Mouse (Mus musculus): ENCODE measurements around the gene Lrrc26. TPM values are rescaled to one million over a fixed set of nuclear protein-coding genes. Genes with fewer than 3 reads are reported as not detected.

The Lrrc26 gene
- polyA plus RNA-seq, 1 experiment from 2014 or later, result not detected

DNA sequence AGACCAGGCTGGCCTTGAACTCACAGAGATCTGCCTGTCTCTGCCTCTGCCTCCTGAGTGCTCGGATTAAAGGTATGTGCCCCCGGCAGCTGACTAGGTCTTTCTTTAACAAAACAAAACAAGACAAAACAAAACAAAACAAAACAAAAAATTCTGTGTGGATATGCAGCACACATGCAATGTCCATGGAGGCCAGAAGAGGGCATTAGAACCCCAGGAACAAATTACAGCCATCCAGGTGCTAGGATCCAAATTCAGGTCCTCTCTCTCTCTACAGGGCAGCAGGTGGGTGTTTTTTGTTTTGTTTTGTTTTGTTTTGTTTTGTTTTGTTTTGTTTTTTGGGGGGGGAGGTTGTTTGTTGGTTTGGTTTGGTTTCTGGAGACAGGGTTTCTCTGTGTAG is 30.8 kb upstream of the Lrrc26 start:
- Histone ChIP-seq H3K27me3 (ENCODE audit: insufficient read depth, poor library complexity, severe bottlenecking) (peaks cover 9% of the 10 kb centered on the region), H3K4me1 (peaks cover 25% of the 10 kb centered on the region)

DNA sequence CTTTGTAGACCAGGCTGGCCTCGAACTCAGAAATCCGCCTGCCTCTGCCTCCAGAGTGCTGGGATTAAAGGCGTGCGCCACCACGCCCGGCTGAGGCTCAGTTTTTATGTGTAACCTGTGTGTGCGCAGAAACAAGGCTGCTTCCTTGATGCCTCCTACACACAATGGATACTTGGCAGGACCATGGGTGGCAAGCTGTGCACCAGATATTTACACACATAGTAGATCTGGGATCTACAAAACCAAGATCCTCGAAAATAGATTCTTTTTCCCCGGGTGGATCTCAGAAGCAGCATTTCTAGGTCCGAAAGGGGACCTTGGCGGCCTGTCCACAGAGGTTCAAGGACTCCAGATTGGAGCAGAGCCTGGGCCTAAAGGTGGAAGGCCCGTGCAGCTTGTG is 27.8 kb upstream of the Lrrc26 start:
- Histone ChIP-seq H3K4me3 (peak overlapping the region; percentile 80), H3K4me1 (peaks cover 30% of the 10 kb centered on the region), H3K27ac (peak overlapping the region; percentile 83), H3K36me3 (no peaks in the 10 kb centered on the region), H3K27me3 (ENCODE audit: insufficient read depth, poor library complexity, severe bottlenecking) (peaks cover 25% of the 10 kb centered on the region), H3K9me3 (no peaks in the 10 kb centered on the region)
- 43% methylated on average over 12 of the region's 12 CpGs for WGBS
- DNase-seq (ENCODE audit: low spot score), result no peak

More for the DNA sequence above, 30.8 kb upstream of the Lrrc26 start:
- DNase-seq (ENCODE audit: low spot score), result no peak
- Histone ChIP-seq H3K9me3 (no peaks in the 10 kb centered on the region), H3K4me3 (no peak overlapping the region), H3K27ac (no peak overlapping the region), H3K36me3 (no peaks in the 10 kb centered on the region)
- 41% methylated on average over 2 of the region's 2 CpGs for WGBS

DNA sequence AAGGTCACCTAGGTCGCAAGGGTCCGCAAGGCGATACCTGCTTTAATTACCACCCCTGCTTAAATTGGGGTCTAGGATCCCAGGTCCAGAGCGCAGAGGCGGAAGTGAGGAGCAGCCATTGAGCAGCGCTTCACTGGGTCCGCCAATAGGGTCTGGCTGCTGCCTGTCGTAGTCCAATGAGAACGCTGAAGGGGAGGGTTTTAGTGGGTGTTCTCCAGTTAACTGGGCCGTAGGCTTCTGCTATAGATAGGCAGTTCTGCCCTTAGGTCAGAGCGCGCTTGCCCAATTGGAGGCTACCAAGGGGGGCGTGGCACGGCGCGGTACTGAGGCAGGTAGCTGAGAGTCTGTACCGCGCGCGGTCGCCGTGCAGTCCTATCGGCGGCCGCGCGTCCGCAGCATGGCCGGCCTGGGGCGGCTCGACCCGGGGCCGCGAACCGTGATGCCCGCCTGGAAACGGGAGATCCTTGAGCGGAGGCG is 27.4 kb upstream of the Lrrc26 start, which contains the start of gene Tprn:
Tprn (plus strand) TSS at position 328 of the 477 bp plus-strand sequence.
- peak within 1 kb of the TSS; percentile 83 for H3K27ac ChIP-seq
- WGBS, result under 1% methylated on average over 39 of the region's 39 CpGs

DNA sequence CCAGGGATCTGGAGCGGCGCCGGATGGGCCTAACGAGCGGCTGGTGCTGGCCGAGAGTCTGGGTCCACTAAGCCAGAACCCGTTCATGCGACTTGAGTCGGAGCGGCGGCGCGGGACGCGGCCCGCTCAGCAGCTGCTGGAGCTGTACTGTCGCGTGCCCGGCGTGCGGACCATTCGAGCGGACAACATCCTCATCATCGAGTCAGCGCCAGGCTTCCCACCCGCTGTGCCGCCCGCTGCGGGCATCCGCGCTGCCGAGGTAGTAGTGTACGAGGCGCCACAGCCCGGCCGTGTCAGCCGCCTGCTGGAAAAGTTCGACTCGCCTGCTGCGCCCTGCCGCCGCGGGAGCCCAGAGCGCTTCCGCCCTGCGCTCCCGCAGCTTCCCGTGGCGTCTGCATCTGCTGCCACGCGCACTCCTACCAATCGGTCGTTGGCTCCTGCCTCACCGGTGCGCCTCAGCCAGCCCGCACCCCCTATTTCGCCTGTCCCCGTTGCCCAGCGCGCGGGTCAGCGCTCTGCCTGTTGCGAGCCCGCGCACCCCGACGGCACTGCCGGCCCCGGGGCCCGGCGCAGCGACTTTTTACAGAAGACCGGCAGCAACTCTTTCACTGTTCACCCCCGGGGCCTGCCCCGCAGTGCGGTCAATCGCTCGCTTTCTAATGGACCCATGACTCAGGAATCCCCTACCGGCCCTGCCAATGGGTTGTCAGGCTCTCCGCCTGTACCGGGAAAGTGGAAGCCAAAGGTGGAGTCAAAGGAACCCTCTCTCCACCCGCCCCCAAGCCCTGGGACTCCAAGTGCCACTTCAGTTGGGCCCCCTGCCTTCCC is 26.7 kb upstream of the Lrrc26 start:
- H3K4me3 ChIP-seq, result peak overlapping the region; percentile 80
- H3K4me1 ChIP-seq, result peaks cover 36% of the 10 kb centered on the region
- DNase-seq (ENCODE audit: low spot score), result no peak
- 0 out of 2 replicates have a peak, but pooled peaks cover 4% of the 10 kb centered on the region for H3K36me3 ChIP-seq
- H3K27ac ChIP-seq, result peak overlapping the region; percentile 77
- peaks cover 25% of the 10 kb centered on the region for H3K27me3 ChIP-seq (ENCODE audit: insufficient read depth, poor library complexity, severe bottlenecking)
- under 1% methylated on average over 82 of the region's 82 CpGs for WGBS
- no peaks in the 10 kb centered on the region for H3K9me3 ChIP-seq

More for the DNA sequence above, 27.4 kb upstream of the Lrrc26 start, which contains the start of gene Tprn:
- Histone ChIP-seq H3K9me3 (no peaks in the 10 kb centered on the region), H3K4me1 (peaks cover 34% of the 10 kb centered on the region), H3K4me3 (peak within 1 kb of the TSS; percentile 80), H3K27me3 (ENCODE audit: insufficient read depth, poor library complexity, severe bottlenecking) (peaks cover 25% of the 10 kb centered on the region), H3K36me3 (no peaks in the 10 kb centered on the region)
- peak; percentile 98 for DNase-seq (ENCODE audit: low spot score)

DNA sequence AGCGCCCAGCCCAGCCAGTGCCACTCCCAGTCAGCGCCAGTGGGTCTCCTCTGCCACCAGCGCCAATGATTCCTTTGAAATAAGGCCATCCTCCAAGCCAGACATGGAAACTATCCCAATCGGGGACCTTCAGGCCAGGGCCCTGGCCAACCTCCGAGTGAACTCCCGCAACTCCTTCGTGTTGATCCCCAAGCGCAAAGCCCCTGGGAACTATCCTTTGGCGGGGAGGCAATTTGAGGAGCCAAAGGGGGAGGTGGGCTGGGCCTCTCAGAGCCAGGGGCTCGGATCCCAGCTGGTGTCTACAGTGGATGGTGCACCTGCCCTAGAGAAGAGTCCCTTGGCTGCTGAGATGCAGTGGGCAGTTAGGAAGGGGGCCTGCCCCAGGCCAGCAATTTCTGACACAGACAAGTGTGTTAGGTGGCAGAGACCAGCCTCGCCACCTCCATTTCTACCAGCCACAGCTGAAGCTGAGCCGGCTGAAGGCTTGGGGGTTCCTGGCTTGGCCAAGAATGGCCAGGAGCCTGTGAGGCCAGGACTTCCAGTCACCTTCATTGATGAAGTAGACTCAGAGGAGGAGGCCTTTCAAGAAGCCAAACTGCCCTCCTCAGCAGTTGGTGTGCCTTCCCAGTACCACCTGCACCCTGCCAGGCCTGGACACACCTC is 26.0 kb upstream of the Lrrc26 start:
- H3K4me3 ChIP-seq, result peak overlapping the region; percentile 80
- H3K27me3 ChIP-seq (ENCODE audit: insufficient read depth, poor library complexity, severe bottlenecking), result peaks cover 25% of the 10 kb centered on the region
- H3K4me1 ChIP-seq, result peaks cover 36% of the 10 kb centered on the region
- H3K36me3 ChIP-seq, result peaks cover 11% of the 10 kb centered on the region; the same call in 1 of the 2 replicates
- peak overlapping the region; percentile 77 for H3K27ac ChIP-seq
- DNase-seq (ENCODE audit: low spot score), result no peak
- no peaks in the 10 kb centered on the region for H3K9me3 ChIP-seq
- WGBS, result 20% methylated on average over 12 of the region's 12 CpGs

DNA sequence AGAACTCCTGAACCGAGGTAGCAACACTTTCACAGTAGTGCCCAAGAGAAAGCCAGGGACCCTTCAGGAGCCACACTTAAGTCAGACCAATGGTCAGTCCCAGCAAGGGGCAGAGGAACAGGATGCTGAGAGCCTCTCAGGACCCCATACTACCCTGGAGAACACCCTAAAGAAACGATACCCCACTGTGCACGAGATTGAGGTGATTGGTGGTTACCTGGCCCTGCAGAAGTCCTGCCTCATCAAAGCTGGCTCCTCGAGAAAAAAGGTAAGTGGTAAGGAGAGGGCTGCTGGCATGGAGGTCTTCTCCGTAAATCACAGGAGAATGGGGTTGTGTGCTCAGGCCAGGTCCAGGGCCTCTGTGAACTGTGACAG is 25.4 kb upstream of the Lrrc26 start:
- peaks cover 36% of the 10 kb centered on the region for H3K4me1 ChIP-seq
- DNase-seq (ENCODE audit: low spot score), result no peak

DNA sequence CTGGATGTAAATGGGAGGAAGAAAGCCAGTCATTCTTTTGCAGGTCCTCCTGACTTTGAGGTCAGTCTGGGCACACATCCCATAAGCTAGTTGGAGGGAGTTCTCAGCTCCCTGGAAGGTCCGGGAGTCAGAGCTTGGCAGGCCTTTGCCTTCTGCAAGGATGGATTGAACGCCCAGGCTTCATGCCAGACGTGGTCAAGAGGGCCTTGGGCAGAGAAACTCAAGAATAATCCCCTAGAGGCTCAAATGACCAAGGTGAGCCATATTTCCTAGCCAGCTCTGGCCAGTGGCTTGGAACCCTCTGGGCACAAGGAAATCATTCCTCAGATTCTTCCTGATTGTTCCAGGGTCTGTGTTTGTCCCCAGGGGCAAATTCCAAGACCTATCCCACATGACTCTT is 24.9 kb upstream of the Lrrc26 start:
- Histone ChIP-seq H3K4me1 (peaks cover 36% of the 10 kb centered on the region), H3K27me3 (ENCODE audit: insufficient read depth, poor library complexity, severe bottlenecking) (peaks cover 25% of the 10 kb centered on the region), H3K27ac (no peak overlapping the region), H3K4me3 (no peak overlapping the region), H3K36me3 (peaks cover 22% of the 10 kb centered on the region), H3K9me3 (no peaks in the 10 kb centered on the region)
- WGBS, result 69% methylated on average over 3 of the region's 3 CpGs
- no peak for DNase-seq (ENCODE audit: low spot score)

More for the DNA sequence above, 25.4 kb upstream of the Lrrc26 start:
- H3K4me3 ChIP-seq, result peak overlapping the region; percentile 80; the same call in 1 of the 2 replicates
- peaks cover 16% of the 10 kb centered on the region for H3K36me3 ChIP-seq
- H3K27ac ChIP-seq, result no peak overlapping the region
- H3K9me3 ChIP-seq, result no peaks in the 10 kb centered on the region
- H3K27me3 ChIP-seq (ENCODE audit: insufficient read depth, poor library complexity, severe bottlenecking), result peaks cover 25% of the 10 kb centered on the region
- 68% methylated on average over 5 of the region's 5 CpGs for WGBS

DNA sequence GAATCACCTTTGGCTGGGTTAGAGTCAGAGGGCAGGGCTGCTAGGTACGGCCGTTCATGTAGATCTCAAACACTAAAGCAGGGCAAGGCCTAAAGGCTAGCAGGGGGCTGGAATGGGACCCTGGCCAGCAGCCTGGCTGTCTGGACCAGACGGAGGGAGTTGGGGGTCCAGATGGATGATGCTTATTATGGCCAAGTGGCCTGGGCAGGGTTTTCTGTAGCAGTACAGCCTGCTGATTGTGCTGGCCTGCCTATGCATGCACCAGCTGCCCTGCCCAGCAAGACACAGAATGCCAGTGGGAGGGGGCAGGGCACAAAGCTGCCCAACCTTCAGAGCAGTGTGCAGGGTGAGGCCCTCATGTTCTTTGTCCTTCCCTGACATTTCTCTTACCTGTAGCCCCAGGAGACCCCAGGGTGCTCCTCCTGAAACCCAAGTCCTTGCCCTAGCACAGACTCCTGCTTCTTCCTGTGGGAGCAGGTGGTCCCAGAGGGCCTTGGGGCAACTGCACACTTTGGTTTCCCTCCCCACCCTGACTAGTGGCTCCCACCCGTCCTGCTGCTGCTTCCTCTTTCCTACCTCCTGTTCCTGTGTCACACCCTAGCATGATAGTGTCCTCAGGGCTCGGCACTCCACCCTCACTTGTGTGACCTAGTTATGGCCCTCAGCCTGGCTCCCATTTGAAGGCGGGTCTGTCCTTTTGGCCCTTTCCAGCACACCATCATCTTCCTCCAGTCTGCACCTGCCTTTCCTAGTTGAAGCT is 23.6 kb upstream of the Lrrc26 start:
- DNase-seq (ENCODE audit: low spot score), result no peak
- peaks cover 33% of the 10 kb centered on the region for H3K36me3 ChIP-seq
- no peaks in the 10 kb centered on the region for H3K9me3 ChIP-seq
- peak overlapping the region; percentile 31 for H3K27ac ChIP-seq
- H3K4me3 ChIP-seq, result peak overlapping the region; percentile 25; the same call in 1 of the 2 replicates
- peaks cover 42% of the 10 kb centered on the region for H3K4me1 ChIP-seq
- WGBS, result 58% methylated on average over 6 of the region's 6 CpGs
- peaks cover 25% of the 10 kb centered on the region for H3K27me3 ChIP-seq (ENCODE audit: insufficient read depth, poor library complexity, severe bottlenecking)

DNA sequence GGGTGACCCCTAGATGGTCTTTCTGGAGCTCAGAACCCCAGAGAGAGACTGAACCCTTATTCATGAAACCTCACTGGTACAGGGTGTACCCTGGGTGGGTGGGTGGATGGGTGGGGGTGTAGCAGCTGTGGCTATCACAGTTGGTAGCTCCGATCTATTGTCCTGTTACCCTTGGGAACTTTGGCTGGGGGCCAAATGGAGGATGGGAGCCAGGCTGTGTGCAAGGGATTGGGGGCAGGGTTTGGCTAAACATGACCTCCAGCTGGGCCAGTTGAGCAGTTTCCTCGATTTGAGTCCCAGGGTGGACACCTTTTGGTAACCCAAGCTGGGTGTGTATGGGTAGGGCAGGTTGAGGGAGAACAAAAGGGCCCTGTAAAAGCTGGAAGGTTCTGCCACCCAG is 23.0 kb upstream of the Lrrc26 start:
- DNase-seq (ENCODE audit: low spot score), result no peak
- no peak overlapping the region for H3K4me3 ChIP-seq
- peak overlapping the region; percentile 31; the same call in 1 of the 2 replicates for H3K27ac ChIP-seq
- H3K4me1 ChIP-seq, result peaks cover 48% of the 10 kb centered on the region
- H3K36me3 ChIP-seq, result peaks cover 36% of the 10 kb centered on the region
- no peaks in the 10 kb centered on the region for H3K9me3 ChIP-seq
- WGBS, result 42% methylated on average over 2 of the region's 2 CpGs
- H3K27me3 ChIP-seq (ENCODE audit: insufficient read depth, poor library complexity, severe bottlenecking), result peaks cover 25% of the 10 kb centered on the region

DNA sequence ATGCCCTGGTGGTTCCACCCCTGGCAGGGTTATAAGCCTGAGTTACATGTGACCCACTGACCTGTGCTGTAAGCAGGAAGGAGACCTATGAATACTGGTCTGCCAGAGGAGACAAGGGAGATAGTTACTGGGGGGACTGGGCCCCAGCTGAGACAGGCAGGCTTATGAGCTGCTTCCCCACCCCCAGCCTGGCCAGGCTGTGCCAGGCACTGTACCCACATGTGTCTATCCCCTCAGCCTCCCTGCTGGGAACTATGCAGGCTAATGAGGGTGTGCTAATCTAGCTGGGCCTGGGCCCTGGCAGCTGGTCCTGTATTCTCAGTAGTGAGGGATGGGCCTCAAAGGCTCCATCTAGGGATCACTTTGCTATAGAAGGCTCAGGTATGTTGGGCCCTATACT is 22.5 kb upstream of the Lrrc26 start:
- Histone ChIP-seq H3K27me3 (ENCODE audit: insufficient read depth, poor library complexity, severe bottlenecking) (peaks cover 25% of the 10 kb centered on the region), H3K27ac (no peak overlapping the region), H3K4me3 (no peak overlapping the region), H3K36me3 (peaks cover 36% of the 10 kb centered on the region), H3K9me3 (no peaks in the 10 kb centered on the region), H3K4me1 (peaks cover 49% of the 10 kb centered on the region)
- DNase-seq (ENCODE audit: low spot score), result no peak

DNA sequence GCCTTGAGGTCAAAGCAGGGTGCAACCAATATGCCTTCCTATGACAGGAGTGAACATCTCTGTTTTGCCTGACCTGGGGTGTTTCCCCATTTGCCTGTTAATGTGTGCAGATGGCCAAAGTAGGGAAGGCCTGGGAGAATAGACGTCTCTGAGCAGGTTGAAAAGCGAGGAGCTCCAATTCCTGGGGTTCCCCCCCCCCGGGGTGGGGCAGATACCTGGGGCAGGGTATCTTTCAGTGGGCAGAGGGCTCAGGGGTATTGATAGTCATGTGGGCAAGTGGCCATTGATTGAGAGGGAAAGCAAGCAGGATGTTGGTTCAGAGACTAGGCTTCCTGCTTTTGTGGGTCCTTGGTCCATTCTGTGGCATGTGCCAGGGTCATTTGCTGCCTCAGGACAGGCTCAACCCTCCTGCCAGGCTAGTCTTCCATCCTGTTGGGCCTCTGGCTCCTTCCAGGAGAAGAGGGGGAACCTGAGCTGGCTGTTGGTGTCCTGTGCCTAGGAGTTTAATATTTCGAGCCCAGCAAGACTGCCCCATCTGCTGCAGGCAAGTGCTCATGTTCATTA is 21.9 kb upstream of the Lrrc26 start:
- Histone ChIP-seq H3K9me3 (no peaks in the 10 kb centered on the region), H3K27ac (no peak overlapping the region), H3K36me3 (peaks cover 36% of the 10 kb centered on the region), H3K27me3 (ENCODE audit: insufficient read depth, poor library complexity, severe bottlenecking) (peaks cover 25% of the 10 kb centered on the region), H3K4me1 (peaks cover 50% of the 10 kb centered on the region), H3K4me3 (no peak overlapping the region)
- 66% methylated on average over 4 of the region's 4 CpGs for WGBS
- no peak for DNase-seq (ENCODE audit: low spot score)

DNA sequence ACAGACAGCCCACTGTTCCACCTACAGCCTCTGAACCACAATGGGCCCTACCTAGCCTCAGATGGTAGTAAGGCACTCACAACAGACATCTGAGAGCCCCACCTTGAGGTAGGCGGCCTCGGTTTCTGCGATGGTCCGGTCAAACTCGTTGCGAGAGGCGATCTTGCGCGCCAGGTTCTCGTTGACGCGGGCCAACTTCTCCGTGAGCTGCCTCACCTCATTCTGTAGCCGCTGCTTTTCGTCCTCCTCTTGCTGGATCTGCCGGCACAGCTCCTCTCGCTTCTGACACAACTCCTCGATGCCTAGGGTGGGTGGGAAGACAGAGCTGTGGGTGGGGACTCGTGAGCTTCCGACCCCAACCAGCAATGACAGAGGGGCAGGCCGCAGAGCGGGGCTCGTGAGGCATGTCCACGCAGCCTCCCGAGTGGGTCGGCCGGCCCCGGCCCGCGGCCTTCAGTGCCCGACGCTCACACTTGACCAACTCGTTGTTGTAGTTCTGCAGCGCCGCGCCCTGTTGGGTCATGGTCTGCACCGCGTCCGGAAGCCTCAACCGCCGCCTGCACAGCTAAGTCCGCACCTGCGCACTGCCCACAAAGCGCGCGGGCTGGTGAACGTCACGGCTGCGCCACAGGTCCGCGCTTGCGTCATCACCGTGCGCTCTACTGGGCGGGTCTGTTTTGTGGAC is 17.7 kb upstream of the Lrrc26 start, which contains the start of the genes Ssna1 and Anapc2:
Ssna1 (minus strand) TSS at position 612 of the 685 bp plus-strand sequence.
Anapc2 (plus strand) TSS at position 652 of the 685 bp plus-strand sequence.
- H3K27me3 ChIP-seq (ENCODE audit: insufficient read depth, poor library complexity, severe bottlenecking), result no peaks in the 10 kb centered on the region
- H3K9me3 ChIP-seq, result no peaks in the 10 kb centered on the region
- H3K36me3 ChIP-seq, result peaks cover 74% of the 10 kb centered on the region
- H3K4me1 ChIP-seq, result peaks cover 31% of the 10 kb centered on the region
- peak within 1 kb of the TSS; percentile 92 for H3K27ac ChIP-seq
- under 1% methylated on average over 55 of the region's 55 CpGs for WGBS
- H3K4me3 ChIP-seq, result peak within 1 kb of the TSS; percentile 91
- peak; percentile 99 for DNase-seq (ENCODE audit: low spot score)
